Mouse (Mus musculus) heart, postnatal 0 days (tissue): ENCODE measurements around the gene Arnt.
A peak's percentile ranks its signal among the peaks of the same experiment; 100 is the strongest.

Source experiments
- CTCF ChIP-seq: IDR thresholded peaks from 2 replicates; pipeline ENCODE4 v1.5.1; 2016; ENCODE audit warnings: antibody characterized with exemption, control low read depth, low read depth
- EP300 ChIP-seq: IDR thresholded peaks from 2 replicates; pipeline ENCODE4 v1.6.1; 2016; ENCODE audit warnings: antibody characterized with exemption, low read depth

DNA sequence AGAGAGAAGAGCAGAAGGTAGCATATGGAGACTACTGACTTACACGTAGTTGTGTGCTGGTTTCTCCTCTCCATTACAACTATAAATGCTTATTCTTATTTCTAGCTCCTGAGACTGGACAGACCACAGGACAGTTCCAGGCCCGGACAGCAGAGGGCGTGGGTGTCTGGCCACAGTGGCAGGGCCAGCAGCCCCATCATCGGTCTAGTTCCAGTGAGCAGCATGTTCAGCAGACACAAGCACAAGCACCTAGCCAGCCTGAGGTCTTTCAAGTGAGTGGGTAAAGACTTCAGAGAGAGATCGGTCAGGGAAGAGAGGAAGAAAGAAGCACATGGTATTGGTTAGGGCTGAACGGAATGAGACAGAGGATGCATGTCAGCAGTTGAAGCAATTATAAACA lies 60.2 kb downstream of the Arnt start:
- TF ChIP-seq CTCF (peak; percentile 61), EP300 (no peak)
